Mouse (Mus musculus) right cerebral cortex, postnatal 36 days (tissue): Measurements from ENCODE around the gene Impg2.

Source experiments
- DNase-seq, 2 experiments: peaks; one replicate each; pipeline ENCODE4 v3.0.0; 2022; ENCODE audit warnings: low spot score in 2 of 2, mixed read lengths in 1 of 2

Impg2 gene

GRCm38 (mm10) chr16:56204051-56204450 is at the start of gene Impg2:
TSS of gene Impg2 (plus strand) at chr16:56204313.
- no peak for DNase-seq

DNA sequence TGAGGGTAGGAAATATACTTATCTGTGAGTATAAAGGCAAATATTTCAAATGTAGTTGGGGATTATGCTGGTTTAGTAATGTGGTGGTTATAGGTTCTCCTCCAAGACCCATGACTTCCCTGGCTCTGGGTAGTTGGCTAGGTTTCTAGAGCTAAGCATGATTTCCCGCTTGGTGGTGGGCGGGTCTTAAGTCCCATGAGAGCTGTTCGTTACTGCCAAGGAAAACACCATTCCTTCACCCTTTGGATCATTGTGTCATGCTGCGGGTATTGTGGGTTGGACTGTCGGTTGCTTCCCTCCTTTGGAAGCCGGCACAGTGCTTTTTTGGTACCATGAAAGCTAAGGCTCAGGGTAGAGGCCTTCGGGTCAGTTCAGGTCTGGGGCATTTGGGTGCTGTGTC is 40.6 kb upstream of the Impg2 start:
- DNase-seq = no peak

- no peak for DNase-seq
Observed at GRCm38 (mm10) chr16:56170247-56170646, 33.9 kb upstream of the Impg2 start.

DNA sequence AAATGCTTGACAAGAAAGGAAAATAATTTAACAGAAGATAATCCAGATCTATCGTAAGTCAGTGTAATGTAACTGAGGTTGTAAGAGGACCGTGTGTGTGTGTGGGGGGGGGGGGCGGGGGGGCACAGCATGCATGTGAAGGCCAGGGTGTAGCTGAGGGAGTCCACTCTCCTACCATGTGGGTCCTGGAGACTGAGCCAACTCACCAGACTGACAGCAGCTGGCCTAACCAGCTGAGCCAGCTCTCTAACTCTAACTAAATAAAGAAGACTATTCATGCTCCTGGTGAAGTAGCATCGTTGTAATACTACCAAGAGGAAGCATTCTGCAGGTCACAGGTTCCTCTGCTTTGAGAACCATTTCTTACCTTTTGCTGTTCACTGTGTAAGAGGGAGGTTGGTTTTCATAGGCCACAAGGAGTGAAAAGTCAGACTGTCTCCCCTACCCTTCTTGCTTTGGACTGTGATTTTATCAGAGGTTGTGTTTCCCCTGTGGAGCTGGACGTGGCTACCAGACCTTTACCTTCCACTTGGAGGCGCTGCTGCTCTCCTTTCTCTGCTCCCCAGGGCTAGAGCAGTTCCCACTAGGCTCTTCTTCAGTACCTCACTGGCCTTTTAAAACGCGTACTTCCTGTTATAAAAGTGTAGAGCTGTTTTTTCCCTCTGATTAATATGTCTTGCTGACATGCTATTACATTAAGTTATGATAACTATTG is 28.1 kb upstream of the Impg2 start:
- DNase-seq = no peak

DNA sequence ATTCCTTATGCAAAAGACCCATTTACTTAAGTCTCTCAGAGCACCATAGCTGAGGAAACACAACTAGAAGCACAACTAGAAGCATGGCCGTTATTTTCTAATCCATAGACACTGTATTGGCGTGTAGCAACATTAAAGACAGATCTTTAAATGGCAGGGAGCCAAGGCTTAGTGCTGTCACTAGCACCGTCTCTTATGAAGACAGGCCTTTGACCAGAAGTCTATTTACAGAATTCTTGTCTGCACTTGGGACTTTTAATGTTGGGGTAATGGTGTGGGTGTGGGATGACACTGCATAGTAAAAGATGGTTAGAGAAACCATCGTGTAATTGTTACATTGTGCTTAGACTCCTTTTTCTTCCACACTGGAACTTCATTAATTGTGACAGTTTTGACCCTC is 17.2 kb upstream of the Impg2 start:
- DNase-seq = no peak

DNA sequence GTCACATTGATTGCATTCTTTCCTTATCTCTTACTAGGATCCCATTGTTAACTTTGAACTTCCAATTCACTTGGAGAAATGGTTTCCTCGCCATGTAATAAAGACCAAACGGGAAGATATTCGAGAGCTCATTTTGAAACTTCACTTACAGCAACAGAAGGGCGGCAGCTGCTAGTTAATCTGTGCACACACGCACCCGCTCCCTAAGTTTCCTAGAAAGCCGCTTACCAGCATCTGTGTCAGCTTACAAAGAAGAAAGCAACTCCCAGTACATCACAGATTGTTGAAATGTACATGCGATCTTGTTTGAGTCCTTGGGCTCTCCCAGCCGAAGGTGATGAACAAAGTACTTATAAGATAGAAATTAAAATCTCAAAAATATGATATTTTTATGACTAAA is 15.9 kb upstream of the Impg2 start:
- no peak for DNase-seq

DNA sequence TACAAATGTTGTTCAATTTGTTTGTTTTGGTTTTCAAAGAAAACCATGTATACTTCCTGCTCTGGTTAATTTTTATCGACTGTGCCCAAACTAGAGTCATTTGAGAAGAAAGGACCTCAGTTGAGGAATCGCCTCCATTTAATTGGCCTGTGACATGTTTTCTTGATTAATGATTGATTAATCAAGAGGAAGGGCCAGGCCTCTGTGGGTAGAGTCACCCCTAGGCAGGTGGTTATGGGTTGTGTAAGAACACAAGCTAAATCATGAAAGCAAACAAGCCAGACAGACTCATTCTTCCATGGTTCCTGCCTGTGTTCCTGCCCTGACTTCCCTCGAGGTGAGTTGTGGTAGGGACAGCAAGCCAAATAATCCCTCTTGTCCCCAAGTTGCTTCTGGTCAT is 8.6 kb downstream of the Impg2 start:
- DNase-seq = no peak

- DNase-seq = no peak
Observed at GRCm38 (mm10) chr16:56227686-56228085, 23.6 kb downstream of the Impg2 start.

DNA sequence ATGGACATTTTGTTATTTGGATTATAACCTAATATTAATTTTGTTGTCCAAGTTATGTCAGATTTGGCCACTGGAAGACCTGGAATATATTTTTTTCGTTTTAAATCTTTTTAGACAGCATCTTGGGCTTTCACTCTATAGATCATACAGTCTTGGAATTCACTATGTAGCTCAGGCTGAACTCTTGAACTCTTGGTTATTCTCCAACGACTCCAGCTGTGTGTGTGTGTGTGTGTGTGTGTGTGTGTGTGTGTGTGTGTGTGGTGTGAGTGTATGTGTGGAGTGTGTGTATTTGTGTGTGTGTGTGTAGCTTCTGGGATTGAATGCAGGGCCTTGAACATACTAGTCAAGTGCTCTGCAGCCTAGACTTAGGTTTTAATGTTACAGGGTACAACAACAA is 25.3 kb downstream of the Impg2 start:
- DNase-seq = no peak

GRCm38 (mm10) chr16:56231300-56231699 is 27.2 kb downstream of the Impg2 start:
- peak; percentile 4 to 5 for DNase-seq

GRCm38 (mm10) chr16:56232736-56233135 is 28.6 kb downstream of the Impg2 start:
- DNase-seq = no peak

DNA sequence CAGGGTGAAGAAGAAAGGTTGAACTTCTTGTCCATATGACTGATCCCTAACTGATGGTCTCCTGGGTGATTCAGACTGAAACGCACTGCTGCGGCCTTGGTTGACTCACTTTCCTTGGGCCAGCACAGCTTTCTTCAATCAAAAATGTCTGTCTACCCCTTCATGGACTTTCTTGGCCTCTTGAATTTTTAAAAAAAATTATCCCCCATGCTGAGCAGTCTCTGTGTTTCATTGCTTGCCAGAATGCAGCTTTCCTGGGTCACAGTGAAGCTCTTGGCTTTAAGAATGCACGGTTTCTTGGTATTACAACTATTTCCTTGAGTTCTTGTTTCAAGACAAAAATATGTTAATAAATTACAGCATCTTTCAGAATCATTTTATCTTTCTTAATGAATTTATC is 41.9 kb downstream of the Impg2 start:
- no peak for DNase-seq

GRCm38 (mm10) chr16:56273917-56274316 is 69.8 kb downstream of the Impg2 start:
- DNase-seq = no peak

- no peak for DNase-seq
Observed at GRCm38 (mm10) chr16:56279060-56279459, 74.9 kb downstream of the Impg2 start.

- no peak for DNase-seq
Observed at GRCm38 (mm10) chr16:56279752-56280151, 75.6 kb downstream of the Impg2 start.

GRCm38 (mm10) chr16:56281336-56281735 is 77.2 kb downstream of the Impg2 start:
- no peak for DNase-seq

DNA sequence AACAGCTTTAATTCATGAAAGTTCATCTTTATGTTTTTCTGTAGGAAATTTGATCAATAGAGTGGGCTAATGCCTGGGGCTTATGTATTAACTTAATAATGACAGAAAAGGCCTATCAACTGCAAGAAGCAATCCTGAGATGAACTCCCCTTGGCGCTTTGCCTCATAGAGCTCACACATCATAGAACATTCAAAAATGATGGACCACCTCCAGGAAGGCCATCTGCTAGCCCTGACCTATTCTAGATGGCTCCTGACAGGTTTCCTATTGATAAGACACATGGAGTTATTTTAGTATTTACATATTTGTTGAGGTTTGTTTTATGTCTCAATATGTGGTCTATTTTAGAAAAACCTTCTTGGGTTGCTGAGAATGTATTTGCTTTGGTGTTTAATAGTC is 79.2 kb downstream of the Impg2 start:
- DNase-seq = no peak

- DNase-seq = no peak
Observed at GRCm38 (mm10) chr16:56283873-56284272, 79.8 kb downstream of the Impg2 start.

GRCm38 (mm10) chr16:56286076-56286475 is 82.0 kb downstream of the Impg2 start:
- DNase-seq = no peak

- no peak for DNase-seq
Observed at GRCm38 (mm10) chr16:56286977-56287376, 82.9 kb downstream of the Impg2 start.

DNA sequence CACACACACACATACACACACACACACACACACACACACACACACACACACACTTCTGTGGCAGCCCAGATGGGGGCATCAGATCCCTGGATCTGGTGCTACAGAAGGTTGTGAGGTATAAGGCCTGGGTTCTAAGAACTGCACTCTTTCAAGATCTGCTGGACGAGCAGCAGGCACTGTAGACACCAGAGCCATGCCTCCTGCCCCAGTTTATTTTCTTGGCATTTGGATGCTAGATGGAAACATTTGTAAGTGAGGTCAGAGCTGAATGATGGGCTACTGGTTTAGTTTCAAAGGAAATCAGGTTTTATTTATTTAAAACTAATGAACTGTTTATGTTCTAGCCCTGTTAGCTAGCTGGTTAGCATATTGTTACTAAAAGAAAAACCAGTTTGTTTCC is 90.8 kb downstream of the Impg2 start:
- no peak for DNase-seq

- DNase-seq = no peak
Observed at GRCm38 (mm10) chr16:56295888-56296648, 92.0 kb downstream of the Impg2 start.

DNA sequence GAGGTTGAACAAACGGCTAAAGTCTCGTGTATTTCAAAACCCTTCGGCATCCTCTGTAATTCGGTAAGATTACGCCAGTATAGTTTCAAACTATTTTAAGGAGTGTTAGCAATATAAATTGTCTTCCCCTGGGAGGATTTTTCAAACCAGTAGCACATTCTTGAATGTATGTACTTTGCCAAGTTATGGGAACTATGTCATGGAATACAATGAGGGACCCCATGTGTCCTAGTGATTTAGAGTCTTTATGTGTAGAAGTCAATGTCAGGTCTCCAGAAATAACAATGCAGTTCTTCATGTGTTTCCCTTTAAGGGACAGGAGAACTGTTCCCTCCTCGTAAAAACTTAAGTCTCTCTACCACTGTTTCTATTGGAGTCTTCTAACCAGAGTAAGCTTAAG is 94.1 kb downstream of the Impg2 start:
- no peak for DNase-seq
